Mouse (Mus musculus) C2C12 (cell line): Measurements from ENCODE around the gene Ndufb8. TPM values are rescaled to one million over a fixed set of nuclear protein-coding genes. Genes with fewer than 3 reads are reported as not detected.

Experiments used
- H3K27me3 ChIP-seq: one replicate; pipeline ENCODE4 v1.6.1; 2011; ENCODE audit not compliant: control insufficient read depth, insufficient read depth, insufficient read length
- H3K36me3 ChIP-seq: one replicate; pipeline ENCODE4 v1.6.1; 2011; ENCODE audit not compliant: control insufficient read depth, insufficient read depth
- H3K4me3 ChIP-seq: one replicate; pipeline ENCODE4 v1.5.1; 2011; ENCODE audit warnings: mild to moderate bottlenecking, control low read depth; ENCODE audit not compliant: poor library complexity, insufficient read depth, severe bottlenecking
- H3K79me2 ChIP-seq: one replicate; pipeline ENCODE4 v1.6.1; 2011; ENCODE audit not compliant: control insufficient read depth, insufficient read depth
- H3K79me3 ChIP-seq: one replicate; pipeline ENCODE4 v1.6.1; 2011; ENCODE audit warnings: low read depth, control low read depth
- H3ac ChIP-seq: one replicate; pipeline ENCODE3; 2011; ENCODE audit warnings: low read depth; ENCODE audit not compliant: control insufficient read depth, insufficient read length
- CEBPB ChIP-seq: IDR thresholded peaks from one replicate; pipeline ENCODE4 v1.6.1; 2011; ENCODE audit warnings: low read depth, mild to moderate bottlenecking, control low read depth, moderate library complexity
- CTCF ChIP-seq: IDR thresholded peaks from one replicate; pipeline ENCODE4 v1.5.1; 2011; ENCODE audit not compliant: control insufficient read depth, insufficient read depth, insufficient read length
- FOSL1 ChIP-seq: IDR thresholded peaks from one replicate; pipeline ENCODE4 v1.8.0; 2011; ENCODE audit warnings: mild to moderate bottlenecking, low read length; ENCODE audit not compliant: poor library complexity, insufficient read depth, severe bottlenecking
- MAX ChIP-seq: IDR thresholded peaks from one replicate; pipeline ENCODE4 v1.6.1; 2011; ENCODE audit warnings: mild to moderate bottlenecking, control low read depth
- MYOD1 ChIP-seq: IDR thresholded peaks from one replicate; pipeline ENCODE4 v1.6.1; 2011; ENCODE audit warnings: low read depth; ENCODE audit not compliant: control insufficient read depth, insufficient read length
- MYOG ChIP-seq: IDR thresholded peaks from one replicate; pipeline ENCODE4 v1.6.1; 2011; ENCODE audit not compliant: control insufficient read depth, insufficient read length; ENCODE audit errors: extremely low read depth
- USF1 ChIP-seq: IDR thresholded peaks from one replicate; pipeline ENCODE4 v1.6.1; 2011; ENCODE audit warnings: low read depth, mild to moderate bottlenecking, control low read depth, moderate library complexity
- long read RNA-seq, 2 experiments: library from polyadenylated mRNA; unstranded; transcript quantifications; one replicate each; pipeline ENCODE4 v2.0.0; 2019 to 2020
- polyA plus RNA-seq: library from polyadenylated mRNA; unstranded; fragments of >200 nt; fragmentation: generic; extraction: Trizol; gene quantifications from one replicate; pipeline ENCODE4 v1.2.1, GENCODE M21; 2012; ENCODE audit warnings: missing spikeins

Gene Ndufb8
- polyA plus RNA-seq, result 473 TPM
- long read RNA-seq, experiment 1, transcript Ndufb8-201 (5 exons, 680 nt), result major isoform, 230 of 265 reads
- long read RNA-seq, experiment 1, transcript Ndufb8-209 (5 exons, 2,142 nt), result minor isoform, 13 of 265 reads
- long read RNA-seq, experiment 1, partial matches to known transcripts, result 9 of 265 reads
- long read RNA-seq, experiment 1, other reads (novel, unspliced or antisense), result 8 of 265 reads
- long read RNA-seq, experiment 2, transcript Ndufb8-201 (5 exons, 680 nt), result minor isoform, 18 of 66 reads
- long read RNA-seq, experiment 2, transcript Ndufb8-209 (5 exons, 2,142 nt), result major isoform, 42 of 66 reads
- long read RNA-seq, experiment 2, partial matches to known transcripts, result 1 of 66 reads
- long read RNA-seq, experiment 2, other reads (novel, unspliced or antisense), result 4 of 66 reads

DNA sequence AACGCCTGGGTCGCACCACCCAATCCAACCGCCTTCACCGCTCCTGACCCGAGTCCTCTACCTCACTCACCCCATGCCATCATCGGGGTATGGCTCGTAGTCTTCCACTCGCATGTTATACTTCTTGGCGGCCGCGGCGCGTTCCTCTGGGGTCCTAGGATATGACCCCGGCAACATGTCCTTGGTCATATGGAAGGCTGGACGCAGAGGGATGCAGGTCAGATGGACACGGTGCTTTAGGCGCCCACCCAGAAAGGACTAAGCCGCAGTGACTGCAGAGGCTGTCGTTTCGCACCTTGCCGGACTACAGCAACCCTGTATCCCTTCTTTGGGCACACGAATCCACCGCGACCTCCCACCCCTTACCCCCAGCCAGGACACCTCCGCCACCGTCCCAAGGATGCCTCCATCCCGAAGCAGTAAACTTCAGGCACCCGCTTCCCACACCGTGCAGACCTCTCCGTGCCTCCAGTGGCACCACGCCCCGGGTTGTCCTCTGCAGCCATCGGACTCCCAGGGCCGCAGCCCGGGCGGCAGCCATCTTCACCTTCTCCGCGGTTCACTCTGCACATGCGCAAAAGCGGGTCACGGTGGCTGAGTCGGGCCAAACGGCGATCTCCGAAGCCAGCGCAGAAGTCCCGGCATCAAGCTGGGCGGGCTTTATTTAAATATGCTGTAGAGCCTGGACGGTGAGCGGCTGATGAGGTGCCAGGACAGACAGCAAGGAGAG lies at the start of gene Ndufb8:
Gene Ndufb8 (minus strand): TSS at position 580 of the 730 bp plus-strand sequence.
- H3K27me3 ChIP-seq, result peaks cover 3% of the 10 kb centered on the region
- no peak for TF ChIP-seq USF1
- peak; percentile 40 for TF ChIP-seq MAX
- peaks cover 26% of the 10 kb centered on the region for H3K79me2 ChIP-seq
- peak within 1 kb of the TSS; percentile 97 for H3K4me3 ChIP-seq
- peaks cover 21% of the 10 kb centered on the region for H3K79me3 ChIP-seq
- peaks cover 29% of the 10 kb centered on the region for H3K36me3 ChIP-seq
- peak within 1 kb of the TSS; percentile 100 for H3ac ChIP-seq

DNA sequence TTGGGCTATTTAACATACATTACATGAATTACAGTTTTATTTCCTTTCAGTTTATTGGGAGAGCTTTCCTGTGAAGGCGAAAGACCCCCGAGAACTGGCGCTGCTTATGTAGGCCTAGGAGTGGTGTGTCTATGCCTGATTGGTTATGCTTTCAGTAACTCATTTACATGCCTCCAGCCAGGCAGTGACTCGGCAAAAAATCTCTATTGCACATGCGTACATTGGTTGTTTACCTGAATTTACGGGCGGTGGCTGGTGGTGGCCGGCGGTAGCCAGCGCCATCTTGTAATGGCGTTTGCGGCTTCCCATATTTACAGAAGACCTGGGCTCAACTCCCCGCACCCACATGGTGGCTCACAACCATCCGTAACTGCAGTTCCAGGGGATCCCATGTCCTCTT lies 38.9 kb upstream of the Ndufb8 start:
- no peaks in the 10 kb centered on the region for H3K79me2 ChIP-seq
- peaks cover 57% of the 10 kb centered on the region for H3K27me3 ChIP-seq
- no peaks in the 10 kb centered on the region for H3K79me3 ChIP-seq
- H3ac ChIP-seq, result no peak overlapping the region
- TF ChIP-seq USF1 (no peak), CTCF (no peak), CEBPB (no peak), MYOG (no peak), FOSL1 (no peak)
- H3K4me3 ChIP-seq, result no peak overlapping the region
- H3K36me3 ChIP-seq, result no peaks in the 10 kb centered on the region

DNA sequence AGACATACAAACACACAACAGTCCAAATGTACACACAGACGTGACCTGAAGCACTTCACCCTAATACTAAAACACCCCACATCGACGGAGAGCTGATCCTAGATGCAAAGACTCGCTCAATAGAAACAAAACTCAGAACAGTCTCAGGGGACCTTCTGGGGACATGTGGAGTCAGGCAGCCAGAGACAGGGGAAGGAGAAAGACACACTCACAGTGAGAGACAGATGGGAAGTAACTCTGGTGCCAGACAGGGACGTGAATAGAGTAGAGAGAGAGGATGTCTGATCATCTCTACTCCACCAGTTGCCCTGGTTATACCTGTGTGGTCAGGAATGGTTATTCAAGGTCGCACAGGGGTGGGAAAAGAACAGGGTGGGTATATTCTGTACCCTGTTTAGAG lies 36.4 kb upstream of the Ndufb8 start:
- Histone ChIP-seq H3K4me3 (no peak overlapping the region), H3K36me3 (no peaks in the 10 kb centered on the region), H3K79me2 (no peaks in the 10 kb centered on the region), H3K27me3 (peaks cover 60% of the 10 kb centered on the region), H3K79me3 (no peaks in the 10 kb centered on the region), H3ac (no peak overlapping the region)
- TF ChIP-seq MYOD1, result no peak
- no peak for TF ChIP-seq MYOG
- TF ChIP-seq FOSL1, result no peak
- no peak for TF ChIP-seq USF1
- no peak for TF ChIP-seq CTCF
- no peak for TF ChIP-seq CEBPB
- no peak for TF ChIP-seq MAX

DNA sequence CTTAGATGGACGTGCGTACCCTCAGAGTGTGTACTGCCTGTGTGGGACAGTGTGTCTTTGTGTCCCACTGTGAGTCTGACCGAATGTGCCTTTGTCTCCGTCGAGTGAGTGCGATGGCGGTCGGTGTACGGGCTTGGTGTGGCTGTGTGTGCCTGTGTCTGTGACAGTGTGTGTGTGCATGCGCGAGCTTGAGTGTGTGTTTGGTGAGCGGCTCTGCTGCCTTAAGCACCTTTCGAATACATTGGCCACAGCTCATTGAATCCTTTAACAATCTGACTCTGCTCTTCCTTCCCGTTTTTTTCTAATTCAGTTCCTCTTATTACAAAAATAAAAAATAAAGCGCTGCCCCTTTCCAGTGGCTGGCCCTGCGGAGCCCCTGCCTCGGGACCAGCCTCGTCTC lies 35.8 kb upstream of the Ndufb8 start:
- H3K36me3 ChIP-seq, result no peaks in the 10 kb centered on the region
- H3K79me2 ChIP-seq, result no peaks in the 10 kb centered on the region
- peaks cover 56% of the 10 kb centered on the region for H3K27me3 ChIP-seq
- no peak for TF ChIP-seq MYOG
- no peak for TF ChIP-seq FOSL1
- no peak for TF ChIP-seq USF1
- no peak for TF ChIP-seq CEBPB
- TF ChIP-seq MAX, result no peak
- TF ChIP-seq MYOD1, result no peak
- TF ChIP-seq CTCF, result no peak
- H3K79me3 ChIP-seq, result no peaks in the 10 kb centered on the region
- no peak overlapping the region for H3ac ChIP-seq
- H3K4me3 ChIP-seq, result no peak overlapping the region

DNA sequence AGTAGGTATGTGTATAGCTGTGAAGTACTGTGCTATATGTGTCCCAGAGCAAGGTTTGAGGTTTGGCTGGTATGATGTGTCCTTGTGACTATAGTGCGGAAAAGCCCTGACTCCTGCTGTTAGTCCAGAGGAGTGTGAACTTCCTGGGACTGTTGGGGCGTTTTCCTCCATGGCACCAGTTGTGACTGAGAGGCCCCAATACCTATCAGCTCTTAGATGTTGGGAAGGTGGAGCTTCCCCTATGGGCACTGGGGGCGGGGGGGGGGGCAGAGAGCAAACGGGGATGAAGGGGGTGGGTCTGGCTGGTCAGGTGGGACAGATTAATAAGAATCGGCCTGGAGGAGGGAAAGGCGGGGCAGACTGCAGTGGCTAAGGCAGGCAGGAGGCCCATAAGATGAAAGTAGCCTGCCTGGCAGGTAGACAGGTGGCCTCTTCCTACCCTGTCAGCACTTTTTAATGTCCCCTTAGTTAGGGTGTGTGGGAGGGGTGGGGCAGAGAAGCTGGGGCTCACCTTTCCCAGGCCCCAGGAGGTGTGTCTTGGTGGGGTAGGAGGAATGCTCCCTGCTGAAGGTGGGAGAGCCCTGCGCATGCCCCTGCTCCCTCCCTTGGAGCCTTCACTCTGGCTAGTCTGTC lies 34.5 kb upstream of the Ndufb8 start:
- Histone ChIP-seq H3K79me3 (no peaks in the 10 kb centered on the region), H3K4me3 (no peak overlapping the region), H3K36me3 (no peaks in the 10 kb centered on the region), H3K79me2 (no peaks in the 10 kb centered on the region), H3ac (no peak overlapping the region), H3K27me3 (peaks cover 57% of the 10 kb centered on the region)
- no peak for TF ChIP-seq USF1
- no peak for TF ChIP-seq MYOG
- TF ChIP-seq MYOD1, result no peak
- no peak for TF ChIP-seq FOSL1
- no peak for TF ChIP-seq CTCF
- TF ChIP-seq CEBPB, result no peak
- TF ChIP-seq MAX, result no peak
